25 mouse cellular contexts compared by ENCODE assay signal in genomic region chr16:35239966-35240730, GRCm38 (mm10).
A peak's percentile ranks its signal among the peaks of the same experiment; 100 is the strongest.
DNase-seq lines count a peak whose midpoint lies in the region; ATAC-seq and TF ChIP-seq lines count a peak whose summit lies in the region.
"Had no signal": no experiment of that assay in that cellular context is flagged by ENCODE, and none has a peak within 500 bp of the region (broad histone marks: within the 10 kb centered on the region; RNA-seq: fewer than 3 reads in every experiment).

No protein-coding gene starts in this region.

- no peaks in the 10 kb centered on the region for H3K27me3 ChIP-seq in hindbrain, postnatal 0 days (ENCODE audit: insufficient read depth, low read length)
- no peaks in the 10 kb centered on the region for H3K27me3 ChIP-seq in hindbrain, embryonic 12.5 days
- H3K27me3 ChIP-seq: heart, embryonic 12.5 days; liver, embryonic 15.5 days; lung, embryonic 15.5 days had no signal

- no peak overlapping the region for H3K9ac ChIP-seq in hindbrain, postnatal 0 days (replicated peaks; ENCODE audit: low read length)
- no peak overlapping the region for H3K9ac ChIP-seq in hindbrain, embryonic 12.5 days
- H3K9ac ChIP-seq: heart, embryonic 12.5 days; liver, embryonic 15.5 days; lung, embryonic 15.5 days had no signal

- peak overlapping the region; percentile 48 for H3K27ac ChIP-seq in hindbrain, postnatal 0 days
- no peak overlapping the region for H3K27ac ChIP-seq in hindbrain, embryonic 12.5 days
- H3K27ac ChIP-seq in cortical plate, adult 2 months (ENCODE audit: insufficient read depth, low read length): 0 out of 2 replicates have a peak overlapping the region, but pooled peaks have one; percentile 21
- H3K27ac ChIP-seq: left cerebral cortex, adult 2 months; limb, embryonic 10.5 days; liver, embryonic 15.5 days; lung, embryonic 15.5 days; stomach, postnatal 0 days had no signal

- no peaks in the 10 kb centered on the region for H3K9me3 ChIP-seq in hindbrain, postnatal 0 days (ENCODE audit: low read length)
- no peaks in the 10 kb centered on the region for H3K9me3 ChIP-seq in hindbrain, embryonic 12.5 days (replicated peaks)
- H3K9me3 ChIP-seq: G1E; heart, embryonic 12.5 days; limb, embryonic 10.5 days; liver, embryonic 15.5 days; lung, embryonic 15.5 days had no signal

- intact Hi-C loops in gastrocnemius, postnatal 14 days (cut with DNase I; ENCODE audit: low total_unique reads): no loop called here

- ATAC-seq in hindbrain, postnatal 0 days: peak; percentile 59
- ATAC-seq in hindbrain, embryonic 12.5 days (ENCODE audit: low FRiP score): no peak
- ATAC-seq in erythroid progenitor cell, adult 5-6 weeks (replicated peaks; ENCODE audit: low FRiP score, poor library complexity, severe bottlenecking): no peak

- H3K4me3 ChIP-seq in hindbrain, postnatal 0 days (ENCODE audit: low read length): no peak overlapping the region
- no peak overlapping the region for H3K4me3 ChIP-seq in hindbrain, embryonic 12.5 days
- no peak overlapping the region for H3K4me3 ChIP-seq in cortical plate, adult 2 months (ENCODE audit: insufficient read depth, low read length)
- H3K4me3 ChIP-seq: heart, embryonic 12.5 days; left cerebral cortex, adult 2 months; limb, embryonic 10.5 days; liver, embryonic 15.5 days; lung, embryonic 15.5 days had no signal

- TF ChIP-seq CTCF in hindbrain, postnatal 0 days (IDR thresholded peaks at IDR 0.05; ENCODE audit: low read depth): no peak
- no peak for TF ChIP-seq CTCF in cortical plate, adult 2 months (IDR thresholded peaks at IDR 0.05; ENCODE audit: extremely low read depth, insufficient read depth, low read length)

- no peak overlapping the region for H3K4me2 ChIP-seq in hindbrain, postnatal 0 days (ENCODE audit: low read depth, low read length)
- H3K4me2 ChIP-seq in hindbrain, embryonic 12.5 days (replicated peaks): no peak overlapping the region
- H3K4me2 ChIP-seq: heart, embryonic 12.5 days; liver, embryonic 15.5 days; lung, embryonic 15.5 days had no signal

- 48% methylated on average over 4 of the region's 4 CpGs for WGBS in hindbrain, postnatal 0 days
- 86% methylated on average over 4 of the region's 4 CpGs for WGBS in hindbrain, embryonic 12.5 days

- peak; percentile 24 for DNase-seq in gastrocnemius, adult 18-20 months (ENCODE audit: low spot score)
- no peak for DNase-seq in gastrocnemius, postnatal 14 days
- peak; percentile 47 for DNase-seq in hindbrain, postnatal 0 days (ENCODE audit: low spot score)
- DNase-seq in Muller cell, postnatal 12 days (ENCODE audit: inconsistent ontology term): peak; percentile 20
- DNase-seq: adrenal gland, adult 2 months; B cell, adult 2 months; cerebellum, adult 11-12 months; heart, adult 18-20 months; heart, postnatal 10 days; kidney, adult 18-20 months; layer of hippocampus, adult 9-11 months; liver; lung, postnatal 4 days; thymus, adult 2 months; thymus, postnatal 4 days had no signal

- H3K36me3 ChIP-seq in hindbrain, postnatal 0 days (ENCODE audit: insufficient read depth, low read length): no peaks in the 10 kb centered on the region
- H3K36me3 ChIP-seq in hindbrain, embryonic 12.5 days: no peaks in the 10 kb centered on the region
- H3K36me3 ChIP-seq: G1E; heart, embryonic 12.5 days; limb, embryonic 10.5 days; liver, embryonic 15.5 days; lung, embryonic 15.5 days had no signal

- peaks cover 6% of the 10 kb centered on the region; the same call in 1 of the 2 replicates for H3K4me1 ChIP-seq in hindbrain, postnatal 0 days (ENCODE audit: insufficient read depth, low read length)
- peaks cover 21% of the 10 kb centered on the region for H3K4me1 ChIP-seq in hindbrain, embryonic 12.5 days
- H3K4me1 ChIP-seq in cortical plate, adult 2 months (ENCODE audit: control insufficient read depth, insufficient read depth, low read length): peaks cover 9% of the 10 kb centered on the region
- H3K4me1 ChIP-seq: liver, embryonic 15.5 days; lung, embryonic 15.5 days had no signal

- TF ChIP-seq POLR2A in cortical plate, adult 2 months (IDR thresholded peaks at IDR 0.05; ENCODE audit: extremely low read depth, insufficient read depth, low read length): no peak
